Mouse (Mus musculus) C2C12 (cell line): Measurements from ENCODE around the gene Slc16a10. TPM values are rescaled to one million over a fixed set of nuclear protein-coding genes. Genes with fewer than 3 reads are reported as not detected.

ENCODE experiments used
- H3K27me3 ChIP-seq: one replicate; pipeline ENCODE4 v1.6.1; 2011; ENCODE audit not compliant: control insufficient read depth, insufficient read depth, insufficient read length
- H3K36me3 ChIP-seq: one replicate; pipeline ENCODE4 v1.6.1; 2011; ENCODE audit not compliant: control insufficient read depth, insufficient read depth
- H3K4me3 ChIP-seq: one replicate; pipeline ENCODE4 v1.5.1; 2011; ENCODE audit warnings: mild to moderate bottlenecking, control low read depth; ENCODE audit not compliant: poor library complexity, insufficient read depth, severe bottlenecking
- H3K79me2 ChIP-seq: one replicate; pipeline ENCODE4 v1.6.1; 2011; ENCODE audit not compliant: control insufficient read depth, insufficient read depth
- H3K79me3 ChIP-seq: one replicate; pipeline ENCODE4 v1.6.1; 2011; ENCODE audit warnings: low read depth, control low read depth
- H3ac ChIP-seq: one replicate; pipeline ENCODE3; 2011; ENCODE audit warnings: low read depth; ENCODE audit not compliant: control insufficient read depth, insufficient read length
- CEBPB ChIP-seq: IDR thresholded peaks from one replicate; pipeline ENCODE4 v1.6.1; 2011; ENCODE audit warnings: low read depth, mild to moderate bottlenecking, control low read depth, moderate library complexity
- CTCF ChIP-seq: IDR thresholded peaks from one replicate; pipeline ENCODE4 v1.5.1; 2011; ENCODE audit not compliant: control insufficient read depth, insufficient read depth, insufficient read length
- FOSL1 ChIP-seq: IDR thresholded peaks from one replicate; pipeline ENCODE4 v1.8.0; 2011; ENCODE audit warnings: mild to moderate bottlenecking, low read length; ENCODE audit not compliant: poor library complexity, insufficient read depth, severe bottlenecking
- MAX ChIP-seq: IDR thresholded peaks from one replicate; pipeline ENCODE4 v1.6.1; 2011; ENCODE audit warnings: mild to moderate bottlenecking, control low read depth
- MYOD1 ChIP-seq: IDR thresholded peaks from one replicate; pipeline ENCODE4 v1.6.1; 2011; ENCODE audit warnings: low read depth; ENCODE audit not compliant: control insufficient read depth, insufficient read length
- MYOG ChIP-seq: IDR thresholded peaks from one replicate; pipeline ENCODE4 v1.6.1; 2011; ENCODE audit not compliant: control insufficient read depth, insufficient read length; ENCODE audit errors: extremely low read depth
- USF1 ChIP-seq: IDR thresholded peaks from one replicate; pipeline ENCODE4 v1.6.1; 2011; ENCODE audit warnings: low read depth, mild to moderate bottlenecking, control low read depth, moderate library complexity
- polyA plus RNA-seq: library from polyadenylated mRNA; unstranded; fragments of >200 nt; fragmentation: generic; extraction: Trizol; gene quantifications from one replicate; pipeline ENCODE4 v1.2.1, GENCODE M21; 2012; ENCODE audit warnings: missing spikeins

The Slc16a10 gene
- polyA plus RNA-seq, 1 experiment = 1.5 TPM

DNA sequence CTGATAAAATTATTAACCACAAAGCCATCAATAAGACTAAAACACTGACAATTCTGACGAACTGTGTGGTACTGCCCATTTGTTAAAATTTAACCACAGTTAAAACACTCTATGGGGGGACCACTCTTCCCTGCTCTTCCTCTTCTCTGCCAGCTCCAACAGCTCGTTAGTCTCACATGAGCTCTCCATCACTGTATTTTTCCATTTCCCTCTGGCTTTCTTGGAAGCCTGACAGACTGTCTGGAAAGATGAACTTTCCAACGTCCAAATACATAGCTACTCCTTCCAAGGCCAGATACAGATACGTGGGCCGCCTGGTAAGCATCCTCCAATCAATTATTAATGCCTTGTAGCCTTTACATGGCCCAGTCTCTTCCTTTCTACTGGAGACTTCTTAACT lies 38.3 kb downstream of the Slc16a10 start:
- Histone ChIP-seq H3K27me3 (no peaks in the 10 kb centered on the region), H3K79me3 (no peaks in the 10 kb centered on the region), H3K36me3 (no peaks in the 10 kb centered on the region), H3K79me2 (no peaks in the 10 kb centered on the region), H3ac (no peak overlapping the region), H3K4me3 (no peak overlapping the region)
- TF ChIP-seq CTCF (no peak), CEBPB (no peak), MYOG (no peak), USF1 (no peak), MYOD1 (no peak), MAX (no peak), FOSL1 (no peak)

DNA sequence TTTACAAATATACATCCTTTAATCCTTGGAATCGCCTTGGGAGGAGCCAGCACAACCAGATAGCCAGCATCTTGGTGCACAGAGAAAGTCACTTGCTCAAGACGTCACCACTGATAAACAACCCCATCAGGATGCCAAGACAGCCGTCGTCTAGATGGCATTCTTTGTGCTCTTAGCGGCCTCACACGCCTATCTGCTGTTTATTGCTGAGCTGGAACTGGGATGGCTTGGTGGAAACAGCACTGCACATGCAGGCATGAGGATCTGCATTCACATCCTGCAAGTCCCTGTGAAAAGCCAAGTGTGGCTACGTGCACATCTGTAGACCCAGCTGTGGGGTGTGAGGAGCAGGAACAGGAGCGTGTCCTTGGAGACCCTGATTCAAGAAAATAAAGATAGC lies 39.1 kb downstream of the Slc16a10 start:
- Histone ChIP-seq H3K79me2 (no peaks in the 10 kb centered on the region), H3K4me3 (no peak overlapping the region), H3K36me3 (no peaks in the 10 kb centered on the region), H3K79me3 (no peaks in the 10 kb centered on the region), H3K27me3 (no peaks in the 10 kb centered on the region), H3ac (no peak overlapping the region)
- TF ChIP-seq CEBPB (no peak), MYOG (no peak), MYOD1 (no peak), MAX (no peak), FOSL1 (no peak), CTCF (no peak), USF1 (no peak)

DNA sequence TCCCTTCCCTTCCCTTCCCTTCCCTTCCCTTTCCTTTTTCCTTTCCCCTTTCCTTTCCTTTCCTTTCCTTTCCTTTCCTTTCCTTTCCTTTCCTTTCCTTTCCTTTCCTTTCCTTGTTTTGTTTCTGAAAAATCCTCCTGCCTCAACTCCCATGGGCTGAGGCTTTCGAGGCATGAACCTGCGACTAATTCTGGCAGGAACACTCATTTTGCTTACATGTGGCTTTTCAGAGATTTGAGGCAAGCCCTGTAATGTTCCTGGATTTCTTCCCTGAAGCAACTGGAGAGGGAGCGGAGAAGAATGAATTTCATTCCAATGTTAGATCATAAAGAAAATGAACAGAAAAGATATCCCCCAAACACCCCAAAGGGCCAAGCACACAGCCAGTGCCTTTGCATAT lies 39.9 kb downstream of the Slc16a10 start:
- Histone ChIP-seq H3K4me3 (no peak overlapping the region), H3K79me3 (no peaks in the 10 kb centered on the region), H3ac (no peak overlapping the region), H3K79me2 (no peaks in the 10 kb centered on the region), H3K27me3 (no peaks in the 10 kb centered on the region), H3K36me3 (no peaks in the 10 kb centered on the region)
- TF ChIP-seq FOSL1 (no peak), CEBPB (no peak), MYOG (no peak), USF1 (no peak), MYOD1 (no peak), CTCF (no peak), MAX (no peak)

DNA sequence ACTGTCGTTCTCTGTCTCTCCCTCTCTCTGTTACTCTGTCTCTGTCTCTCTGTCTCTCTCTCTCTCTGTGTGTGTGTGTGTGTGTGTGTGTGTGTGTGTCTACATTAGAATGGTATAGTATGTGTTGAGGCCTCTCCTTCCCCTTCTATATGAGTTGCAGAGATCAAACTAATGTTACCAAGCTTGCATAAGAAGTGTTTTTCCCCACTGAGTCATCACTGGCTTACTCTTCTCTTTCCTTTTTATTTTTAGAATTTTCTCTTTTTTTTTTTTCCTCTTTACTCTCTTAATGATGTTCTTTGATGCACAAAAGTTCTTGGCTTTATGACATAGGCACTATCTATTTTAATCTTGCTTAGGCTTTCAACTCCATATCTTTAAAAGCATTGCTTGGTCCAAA lies 43.6 kb downstream of the Slc16a10 start:
- Histone ChIP-seq H3K36me3 (no peaks in the 10 kb centered on the region), H3K79me2 (no peaks in the 10 kb centered on the region), H3ac (no peak overlapping the region), H3K79me3 (no peaks in the 10 kb centered on the region), H3K4me3 (no peak overlapping the region), H3K27me3 (no peaks in the 10 kb centered on the region)
- TF ChIP-seq FOSL1 (no peak), CEBPB (no peak), MYOD1 (no peak)

DNA sequence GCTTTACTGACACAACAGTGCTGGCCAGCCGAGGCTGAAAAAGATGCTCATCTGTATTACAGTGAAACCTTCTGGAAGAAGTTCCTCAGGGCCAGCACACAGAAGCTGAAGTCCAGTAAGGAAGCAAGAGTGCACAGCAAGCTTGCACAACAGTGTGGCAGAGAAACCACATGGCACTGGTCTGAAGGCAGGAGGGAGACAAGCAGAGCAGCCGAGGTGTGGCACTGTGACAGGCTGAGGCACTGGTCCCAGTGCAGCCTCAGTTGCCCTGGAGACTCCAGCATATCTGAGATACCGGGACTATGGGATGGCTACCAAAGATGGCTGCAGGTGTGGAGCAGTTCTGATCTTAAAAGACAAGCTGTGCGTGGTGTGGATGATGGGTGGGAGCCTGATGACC lies 44.5 kb downstream of the Slc16a10 start:
- Histone ChIP-seq H3ac (no peak overlapping the region), H3K27me3 (no peaks in the 10 kb centered on the region), H3K4me3 (no peak overlapping the region), H3K79me3 (no peaks in the 10 kb centered on the region), H3K36me3 (no peaks in the 10 kb centered on the region), H3K79me2 (no peaks in the 10 kb centered on the region)
- no peak for TF ChIP-seq CTCF
- no peak for TF ChIP-seq MYOD1
- no peak for TF ChIP-seq CEBPB
- TF ChIP-seq FOSL1 = no peak
- no peak for TF ChIP-seq MYOG
- no peak for TF ChIP-seq USF1
- no peak for TF ChIP-seq MAX

DNA sequence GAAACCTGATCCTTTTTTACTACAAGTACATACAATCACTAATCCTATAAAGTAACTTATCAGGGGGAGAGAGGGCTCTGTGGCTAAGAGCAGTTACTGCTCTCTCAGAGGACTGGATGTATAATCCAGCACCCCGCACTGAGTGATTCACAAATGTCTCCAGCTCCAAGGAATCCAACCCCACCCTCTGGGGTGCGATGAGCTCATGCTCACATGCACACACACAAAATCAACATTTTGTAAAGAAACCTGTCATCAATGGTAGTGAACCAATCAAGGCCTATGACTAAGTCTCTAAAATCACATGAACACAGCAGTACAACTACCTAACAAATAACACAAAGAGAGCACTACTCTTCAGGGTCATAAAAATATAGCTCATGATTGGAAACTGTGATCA lies 47.3 kb downstream of the Slc16a10 start:
- Histone ChIP-seq H3K79me2 (no peaks in the 10 kb centered on the region), H3K36me3 (no peaks in the 10 kb centered on the region)
- TF ChIP-seq FOSL1 (peak; percentile 27), MAX (peak; percentile 38), USF1 (peak; percentile 59), CTCF (no peak), CEBPB (peak; percentile 2), MYOG (no peak), MYOD1 (no peak)

More for the DNA sequence above, 47.3 kb downstream of the Slc16a10 start:
- H3K4me3 ChIP-seq = no peak overlapping the region
- H3K79me3 ChIP-seq = no peaks in the 10 kb centered on the region
- H3ac ChIP-seq = no peak overlapping the region
- no peaks in the 10 kb centered on the region for H3K27me3 ChIP-seq
